Mouse (Mus musculus) MEL (cell line): Measurements from ENCODE around the gene Myt1l.

Source experiments
- CHD1 ChIP-seq: IDR thresholded peaks from 2 replicates; pipeline ENCODE4 v1.6.1; 2012; ENCODE audit warnings: low read depth, mild to moderate bottlenecking, inconsistent platforms, low read length, improper control_type of control experiment
- CTCF ChIP-seq, 3 experiments: IDR thresholded peaks in 2 of 3; conservative IDR thresholded peaks in 1 of 3; 2 replicates each; pipeline ENCODE4 v1.5.1; 2011 to 2012; ENCODE audit warnings: low read length in 3 of 3, low read depth in 2 of 3, mild to moderate bottlenecking in 2 of 3, improper control_type of control experiment in 1 of 3, inconsistent platforms in 1 of 3, mixed read lengths in 1 of 3, moderate library complexity in 1 of 3; ENCODE audit not compliant: control insufficient read depth in 1 of 3, insufficient read depth in 1 of 3, poor library complexity in 1 of 3, severe bottlenecking in 1 of 3
- EP300 ChIP-seq, 2 experiments: IDR thresholded peaks; 2 replicates each; pipeline ENCODE4 v1.6.1; 2011; ENCODE audit warnings: improper control_type of control experiment in 2 of 2, low read length in 2 of 2, low read depth in 1 of 2, mild to moderate bottlenecking in 1 of 2
- ETS1 ChIP-seq: IDR thresholded peaks from 2 replicates; pipeline ENCODE4 v1.6.1; 2012; ENCODE audit warnings: low read depth, mild to moderate bottlenecking, inconsistent platforms, low read length, improper control_type of control experiment, moderate library complexity
- HCFC1 ChIP-seq: IDR thresholded peaks from 2 replicates; pipeline ENCODE4 v1.6.1; 2012; ENCODE audit warnings: low read depth, mild to moderate bottlenecking, inconsistent platforms, low read length, improper control_type of control experiment, moderate library complexity
- MAX ChIP-seq: IDR thresholded peaks from 2 replicates; pipeline ENCODE4 v1.6.1; 2011; ENCODE audit warnings: low read length, improper control_type of control experiment
- POLR2A ChIP-seq, 2 experiments: IDR thresholded peaks; 2 replicates each; pipeline ENCODE4 v1.6.1; 2011 to 2012; ENCODE audit warnings: low read length in 2 of 2, mild to moderate bottlenecking in 2 of 2, control low read depth in 1 of 2, improper control_type of control experiment in 1 of 2, low read depth in 1 of 2, moderate library complexity in 1 of 2; ENCODE audit not compliant: control insufficient read depth in 1 of 2, insufficient read depth in 1 of 2, poor library complexity in 1 of 2
- RAD21 ChIP-seq: IDR thresholded peaks from 2 replicates; pipeline ENCODE4 v1.6.1; 2011; ENCODE audit warnings: mild to moderate bottlenecking, low read depth, low read length, improper control_type of control experiment
- TBP ChIP-seq: IDR thresholded peaks from 2 replicates; pipeline ENCODE4 v1.8.0; 2011; ENCODE audit warnings: low read depth, low read length, improper control_type of control experiment
- ZKSCAN1 ChIP-seq: IDR thresholded peaks from 2 replicates; pipeline ENCODE4 v1.6.1; 2012; ENCODE audit warnings: low read depth, mild to moderate bottlenecking, inconsistent platforms, low read length, improper control_type of control experiment, moderate library complexity

DNA sequence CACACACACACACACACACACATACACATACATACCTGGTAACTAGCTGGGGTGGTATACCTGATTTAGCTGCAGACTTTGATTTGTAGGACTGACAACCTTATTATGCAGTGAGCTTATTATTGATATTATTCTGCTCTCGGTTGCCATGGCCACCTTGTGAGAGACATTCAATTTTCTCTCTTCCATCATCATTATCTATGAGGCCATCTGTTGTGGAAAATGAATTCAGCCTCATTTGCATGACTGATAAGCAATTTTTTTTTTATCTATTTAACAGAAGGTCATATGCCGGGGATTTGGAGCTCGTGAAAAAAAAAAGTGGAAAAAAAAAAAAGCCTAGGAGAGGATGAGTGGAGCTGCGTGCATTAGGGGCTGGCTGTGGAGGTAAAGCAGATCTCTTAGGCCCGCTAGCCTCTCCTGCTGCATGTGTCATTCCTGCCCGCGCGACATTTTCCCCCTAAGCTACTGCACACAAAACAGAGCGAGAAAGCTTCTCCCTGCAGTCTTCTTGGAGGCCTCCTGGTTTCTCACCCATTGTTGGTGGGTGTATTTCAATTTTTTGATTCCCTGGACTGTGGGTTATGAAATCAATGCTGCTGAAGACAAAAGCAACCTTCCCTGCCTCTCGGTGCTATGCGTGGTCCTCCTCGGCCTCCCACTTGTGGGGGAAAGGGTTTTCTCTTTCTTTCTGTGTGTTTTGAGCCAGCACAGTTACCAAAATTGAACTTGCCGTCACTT lies at the start of gene Myt1l:
- no peak for TF ChIP-seq CTCF (IDR thresholded peaks at IDR 0.05 in 2 of 3, conservative IDR thresholded peaks at IDR 0.05 in 1 of 3; ENCODE audit: control insufficient read depth in 1 of 3, insufficient read depth in 1 of 3, low read depth in 2 of 3, low read length in 3 of 3, poor library complexity in 1 of 3, severe bottlenecking in 1 of 3)
- TF ChIP-seq ZKSCAN1 = no peak
- no peak for TF ChIP-seq CHD1
- no peak for TF ChIP-seq POLR2A (IDR thresholded peaks at IDR 0.05; ENCODE audit: control insufficient read depth in 1 of 2, insufficient read depth in 1 of 2, low read depth in 1 of 2, low read length in 2 of 2, poor library complexity in 1 of 2)
- no peak for TF ChIP-seq RAD21
- TF ChIP-seq ETS1 = no peak
- TF ChIP-seq MAX = no peak
- TF ChIP-seq EP300 (IDR thresholded peaks at IDR 0.05; ENCODE audit: low read depth in 1 of 2, low read length in 2 of 2) = no peak
- TF ChIP-seq TBP = no peak
- TF ChIP-seq HCFC1 = no peak
